Mouse (Mus musculus): ENCODE results near the gene Mroh3.

DNA sequence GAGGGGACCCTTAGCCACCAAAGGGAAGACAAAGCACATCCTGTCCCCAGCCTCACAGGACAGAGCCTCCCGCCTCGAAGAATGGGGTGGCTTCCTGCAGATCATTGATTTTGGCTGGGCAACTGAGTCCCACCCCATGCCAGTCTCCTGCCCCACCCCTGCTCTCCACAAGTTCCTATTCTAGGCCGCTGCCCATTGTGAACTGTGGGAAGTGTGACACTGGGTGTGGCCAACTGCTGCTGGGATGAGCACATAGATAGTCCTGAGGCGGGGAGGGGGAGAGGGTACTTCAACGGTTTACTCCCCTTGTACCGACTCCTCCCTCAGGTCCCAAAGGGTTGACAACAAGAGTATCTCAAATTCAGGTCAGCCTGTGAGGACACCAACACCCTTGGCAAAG is 33.9 kb downstream of the Mroh3 start:
- TF ChIP-seq CTCF (IDR thresholded peaks at IDR 0.05; ENCODE audit: borderline replicate concordance, control insufficient read depth, extremely low read depth, insufficient read depth, low read length, poor library complexity) (no peak), POLR2A (IDR thresholded peaks at IDR 0.05; ENCODE audit: control insufficient read depth, extremely low read depth, insufficient read depth, low read length, poor library complexity) (no peak)

Data from thymus, adult 2 months (tissue).